Mouse (Mus musculus) gastrocnemius, postnatal 14 days (tissue): Measurements from ENCODE around the gene Cd9. TPM values are rescaled to one million over a fixed set of nuclear protein-coding genes. Genes with fewer than 3 reads are reported as not detected.

ENCODE experiments used
- DNase-seq: peaks from one replicate; pipeline ENCODE4 v3.0.0; 2021; ENCODE audit warnings: mixed read lengths
- intact Hi-C: fragments of 180-260 bp; cut with DNase I; formaldehyde crosslinking; loops from one replicate; pipeline ENCODE4 v1.15.1; 2025; ENCODE audit warnings: low total_unique reads
- total RNA-seq, 2 experiments: library from RNA; stranded (reverse); gene quantifications; 2 replicates each; pipeline ENCODE4 v1.2.3; 2021

Gene Cd9
- total RNA-seq, 2 experiments from 2014 or later: 47.6 to 76.0 TPM

- DNase-seq: peak; percentile 58
- intact Hi-C loops: no loop called here
Measured at GRCm38 (mm10) chr6:125422051-125422822, 72.4 kb downstream of the Cd9 start.

DNA sequence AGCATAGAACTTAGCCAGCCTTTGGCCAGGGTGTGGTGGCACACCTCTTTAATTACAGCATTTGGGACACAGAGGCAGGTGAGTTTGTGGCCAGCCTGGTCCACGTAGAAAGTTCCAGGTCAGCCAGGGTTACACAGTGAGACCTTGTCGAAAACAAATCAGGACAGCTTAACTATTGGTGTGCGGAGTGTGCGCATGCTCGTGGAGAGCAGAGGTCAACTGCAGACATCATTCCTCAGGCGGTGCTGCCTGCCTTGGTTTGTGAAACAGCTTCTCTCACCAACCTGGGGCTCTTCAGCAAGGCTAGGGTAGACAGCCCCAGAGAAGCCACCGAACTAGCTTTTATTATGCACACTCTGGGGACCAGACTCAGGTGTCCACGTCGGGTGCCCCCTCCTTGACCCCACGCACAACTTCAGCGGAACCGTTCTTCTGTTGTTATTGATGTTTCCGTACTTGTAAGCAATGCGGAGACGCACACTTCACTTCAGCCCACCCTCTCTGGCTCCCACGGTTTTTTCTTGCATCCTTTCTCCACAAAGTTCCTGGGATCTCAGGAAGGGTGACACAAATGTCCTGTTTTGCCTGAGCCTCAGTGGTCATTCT, 74.0 kb downstream of the Cd9 start:
- intact Hi-C loops: loop anchor here (2.0 kb wide), 1 partner anchor 78 kb away; no protein-coding TSS in a partner anchor
- DNase-seq: no peak

- DNase-seq: peak; percentile 80
- intact Hi-C loops: loop anchor here (2.0 kb wide), 1 partner anchor 182 kb away; no protein-coding TSS in a partner anchor
Measured at GRCm38 (mm10) chr6:125418744-125419143, 75.8 kb downstream of the Cd9 start.

DNA sequence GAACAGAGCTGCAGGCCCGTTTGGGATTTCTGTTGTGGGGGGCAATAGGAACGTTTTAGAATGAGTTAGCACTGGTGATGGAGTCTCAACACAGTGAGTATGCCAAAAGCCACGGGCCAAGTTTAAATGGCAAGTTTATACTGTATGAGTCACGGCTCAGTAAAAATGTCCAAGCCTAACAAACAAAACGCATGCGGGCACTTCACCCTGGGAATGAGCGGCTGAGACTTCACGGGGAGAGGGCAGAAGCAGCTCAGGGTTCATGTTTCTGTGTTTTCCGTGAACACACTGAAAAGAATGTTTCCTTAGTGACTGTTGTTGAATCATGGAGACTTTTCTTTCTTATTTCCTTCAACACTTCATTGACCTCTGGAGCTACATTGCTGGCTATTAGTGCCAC, 81.3 kb downstream of the Cd9 start:
- intact Hi-C loops: no loop called here
- no peak for DNase-seq

DNA sequence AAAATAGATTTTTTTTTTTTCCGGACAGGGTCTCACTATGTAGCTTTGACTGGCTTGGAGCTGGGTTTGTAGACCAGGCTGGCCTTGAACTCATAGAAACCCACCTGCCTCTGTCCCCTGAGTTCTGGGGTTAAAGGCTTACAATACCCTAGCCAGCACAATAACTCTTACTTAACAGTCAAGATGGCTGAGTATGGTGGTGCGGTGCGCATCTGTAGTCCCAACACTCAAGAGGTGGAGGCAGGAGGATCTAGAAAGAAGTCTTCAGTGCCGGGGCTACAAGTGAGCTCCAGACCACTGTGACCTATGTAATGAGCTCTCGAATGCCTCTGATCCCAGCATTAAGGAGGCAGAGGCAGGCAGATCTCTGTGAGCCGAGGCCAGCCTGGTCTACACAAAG, 82.9 kb downstream of the Cd9 start:
- DNase-seq: no peak
- intact Hi-C loops: no loop called here

DNA sequence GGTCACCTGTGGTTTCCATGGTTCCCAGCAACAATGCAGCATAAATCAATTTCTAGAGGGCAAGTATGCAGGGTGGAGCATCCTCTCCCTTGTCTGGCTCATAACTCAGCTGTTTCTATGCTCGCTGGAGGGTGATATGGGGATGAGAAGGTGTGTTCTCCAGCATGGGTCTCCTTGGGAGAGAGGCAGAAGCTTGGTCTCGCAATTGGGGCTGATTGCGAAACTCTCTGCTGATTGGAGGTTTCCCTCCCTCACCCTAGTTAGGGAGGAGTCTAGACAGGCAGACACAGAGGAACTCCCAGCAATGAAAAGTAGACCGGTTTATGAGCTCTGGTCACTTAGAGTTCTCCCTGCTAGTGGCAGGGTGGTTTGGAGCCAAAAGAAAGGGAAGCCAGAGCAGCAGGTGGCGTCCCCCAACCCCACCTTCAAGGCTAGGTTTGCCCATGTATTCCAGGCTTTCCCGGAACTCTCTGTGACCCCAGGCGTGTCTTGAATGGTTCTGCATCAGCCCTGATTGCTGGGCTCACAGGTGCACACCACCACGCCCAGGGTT, 83.5 kb downstream of the Cd9 start:
- DNase-seq: no peak

DNA sequence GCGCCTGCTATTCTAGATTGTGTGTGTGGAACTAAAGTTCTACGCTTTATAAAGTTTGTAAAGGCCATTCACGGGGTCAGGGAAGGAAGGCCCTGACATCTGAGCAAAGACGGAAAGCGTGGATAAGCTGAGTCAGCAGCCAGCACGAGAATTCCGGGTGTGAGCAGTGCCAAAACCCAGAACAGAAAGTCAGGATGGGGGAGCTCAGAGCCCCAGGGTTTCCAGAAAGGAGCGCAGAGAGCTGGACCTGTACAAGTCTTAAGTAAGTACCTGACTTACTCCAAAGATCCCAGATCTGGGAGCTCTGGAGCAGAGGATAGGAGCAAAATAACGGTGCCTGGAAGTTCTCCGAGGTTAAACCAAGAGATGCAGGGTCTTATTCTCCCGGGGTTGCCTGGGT, 84.0 kb downstream of the Cd9 start:
- no peak for DNase-seq
- intact Hi-C loops: no loop called here

More for the DNA sequence above, 83.5 kb downstream of the Cd9 start:
- intact Hi-C loops: no loop called here

Other genes starting within 250 kb of the Cd9 start
- not detected for gene Tuba3a, start 208.7 kb downstream of the Cd9 start, total RNA-seq
- gene Ltbr, start 180.9 kb downstream of the Cd9 start, total RNA-seq: 10 to 100 TPM; 24.8 to 26.3 TPM
- gene Scnn1a, start 174.1 kb downstream of the Cd9 start, total RNA-seq: under 1 TPM; 0.22 to 0.27 TPM
- gene Tnfrsf1a, start 145.4 kb downstream of the Cd9 start, total RNA-seq: 10 to 100 TPM; 42.1 to 42.3 TPM
- gene Plekhg6, start 114.0 kb downstream of the Cd9 start, total RNA-seq: not detected
- gene Vwf, start 52.0 kb upstream of the Cd9 start, total RNA-seq: 10 to 100 TPM; 25.4 to 29.5 TPM
- gene Ano2, start 195.6 kb upstream of the Cd9 start, total RNA-seq: under 1 TPM; 0.10 to 0.18 TPM